In the genomic region with DNA sequence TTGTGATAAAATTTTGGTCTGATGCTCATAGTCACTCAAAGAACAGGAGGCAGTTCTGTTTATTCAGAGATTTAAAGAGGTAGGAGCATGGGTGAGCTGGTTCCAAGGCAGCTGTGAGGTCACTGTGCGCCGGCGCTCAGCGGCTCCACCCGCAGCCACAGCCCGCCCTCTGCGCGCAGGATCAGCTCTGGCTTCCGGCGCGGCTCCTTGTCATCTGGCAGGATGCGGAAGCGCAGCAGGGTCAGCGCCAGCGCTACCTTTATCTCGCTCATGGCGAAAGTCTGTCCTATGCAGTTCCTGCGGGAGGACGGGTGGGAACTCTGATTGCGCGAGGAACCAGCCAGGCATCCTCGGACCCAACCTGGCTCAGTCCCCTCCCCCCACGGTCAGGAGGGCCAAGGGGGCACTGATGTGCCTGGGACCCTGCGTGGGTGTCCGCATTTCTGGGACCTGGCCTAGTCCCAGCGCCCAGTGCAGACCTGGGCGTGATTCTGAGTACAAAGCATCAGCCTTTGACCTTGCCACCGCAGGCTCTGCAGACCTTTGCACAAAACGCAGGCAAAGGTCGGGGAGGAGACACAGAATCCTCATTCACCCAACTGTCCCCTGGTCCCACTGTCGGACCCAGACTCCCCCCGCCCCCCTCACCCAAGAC, we compare ENCODE assay signal across 9 mouse cellular contexts. TPM values are rescaled to one million over a fixed set of nuclear protein-coding genes. Genes with fewer than 3 reads are reported as not detected.
A peak's percentile ranks its signal among the peaks of the same experiment; 100 is the strongest.
DNase-seq lines count a peak whose midpoint lies in the region; ATAC-seq and TF ChIP-seq lines count a peak whose summit lies in the region.
"Had no signal": no experiment of that assay in that cellular context is flagged by ENCODE, and none has a peak within 500 bp of the region (broad histone marks: within the 10 kb centered on the region; RNA-seq: fewer than 3 reads in every experiment).

No protein-coding gene starts in this region.

- H3K9ac ChIP-seq in forebrain, embryonic 15.5 days (replicated peaks) = peak overlapping the region; percentile 58
- peak overlapping the region; percentile 47; the same call in 1 of the 2 replicates for H3K9ac ChIP-seq in liver, embryonic 16.5 days (ENCODE audit: low read depth, low read length)
- H3K9ac ChIP-seq in neural tube, embryonic 12.5 days = peak overlapping the region; percentile 69
- peak overlapping the region; percentile 37; the same call in 1 of the 2 replicates for H3K9ac ChIP-seq in stomach, embryonic 15.5 days

- 15% methylated on average over 32 of the region's 32 CpGs for WGBS in forebrain, embryonic 15.5 days
- WGBS in liver, embryonic 16.5 days (ENCODE audit: insufficient replicate concordance) = 13% methylated on average over 32 of the region's 32 CpGs
- 17% methylated on average over 32 of the region's 32 CpGs for WGBS in neural tube, embryonic 12.5 days
- 11% methylated on average over 32 of the region's 32 CpGs for WGBS in stomach, embryonic 15.5 days

- peak overlapping the region; percentile 20; the same call in 1 of the 2 replicates for H3K27ac ChIP-seq in forebrain, embryonic 15.5 days (replicated peaks)
- H3K27ac ChIP-seq in liver, embryonic 16.5 days (ENCODE audit: low read length) = peak overlapping the region; percentile 69
- no peak overlapping the region for H3K27ac ChIP-seq in neural tube, embryonic 12.5 days
- H3K27ac ChIP-seq in stomach, embryonic 15.5 days = peak overlapping the region; percentile 61; the same call in 1 of the 2 replicates

- intact Hi-C loops in heart, postnatal 10 days (cut with DNase I) = no loop called here

- H3K36me3 ChIP-seq in E14TG2a.4 (ENCODE audit: insufficient read depth, low read length) = peaks cover 21% of the 10 kb centered on the region
- H3K36me3 ChIP-seq in forebrain, embryonic 15.5 days = no peaks in the 10 kb centered on the region
- no peaks in the 10 kb centered on the region for H3K36me3 ChIP-seq in liver, embryonic 16.5 days (ENCODE audit: control insufficient read depth, insufficient read depth)
- H3K36me3 ChIP-seq in neural tube, embryonic 12.5 days = no peaks in the 10 kb centered on the region
- no peaks in the 10 kb centered on the region for H3K36me3 ChIP-seq in stomach, embryonic 15.5 days

- peaks cover 31% of the 10 kb centered on the region for H3K4me1 ChIP-seq in E14TG2a.4 (replicated peaks; ENCODE audit: low read depth, low read length)
- H3K4me1 ChIP-seq in forebrain, embryonic 15.5 days = peaks cover 6% of the 10 kb centered on the region; the same call in 1 of the 2 replicates
- peaks cover 3% of the 10 kb centered on the region for H3K4me1 ChIP-seq in liver, embryonic 16.5 days (ENCODE audit: control insufficient read depth, low read depth, low read length)
- 0 out of 2 replicates have a peak, but pooled peaks cover 2% of the 10 kb centered on the region for H3K4me1 ChIP-seq in neural tube, embryonic 12.5 days
- peaks cover 5% of the 10 kb centered on the region; the same call in 1 of the 2 replicates for H3K4me1 ChIP-seq in stomach, embryonic 15.5 days

- H3K9me3 ChIP-seq in E14TG2a.4 (ENCODE audit: low read length) = no peaks in the 10 kb centered on the region
- no peaks in the 10 kb centered on the region for H3K9me3 ChIP-seq in forebrain, embryonic 15.5 days
- no peaks in the 10 kb centered on the region for H3K9me3 ChIP-seq in liver, embryonic 16.5 days (replicated peaks; ENCODE audit: control insufficient read depth, low read length)
- H3K9me3 ChIP-seq in neural tube, embryonic 12.5 days = no peaks in the 10 kb centered on the region; the same call in 1 of the 2 replicates
- H3K9me3 ChIP-seq in stomach, embryonic 15.5 days = no peaks in the 10 kb centered on the region

- ATAC-seq in forebrain, embryonic 15.5 days (replicated peaks) = peak; percentile 95
- ATAC-seq in liver, embryonic 16.5 days (ENCODE audit: low read depth) = peak; percentile 85
- peak; percentile 92 for ATAC-seq in neural tube, embryonic 12.5 days (ENCODE audit: low FRiP score, low read depth)
- peak; percentile 92 for ATAC-seq in stomach, embryonic 15.5 days (ENCODE audit: insufficient read depth, low FRiP score, low read depth)

- 0 out of 2 replicates have a peak, but pooled peaks cover 3% of the 10 kb centered on the region for H3K27me3 ChIP-seq in E14TG2a.4 (ENCODE audit: insufficient read depth, low read length)
- H3K27me3 ChIP-seq in forebrain, embryonic 15.5 days = no peaks in the 10 kb centered on the region
- no peaks in the 10 kb centered on the region for H3K27me3 ChIP-seq in liver, embryonic 16.5 days (ENCODE audit: control insufficient read depth, insufficient read depth, low read depth, low read length)
- no peaks in the 10 kb centered on the region for H3K27me3 ChIP-seq in neural tube, embryonic 12.5 days (replicated peaks)
- no peaks in the 10 kb centered on the region for H3K27me3 ChIP-seq in stomach, embryonic 15.5 days (replicated peaks)

- peak overlapping the region; percentile 67 for H3K4me2 ChIP-seq in forebrain, embryonic 15.5 days (replicated peaks)
- H3K4me2 ChIP-seq in liver, embryonic 16.5 days (ENCODE audit: low read depth, low read length) = peak overlapping the region; percentile 67
- peak overlapping the region; percentile 71 for H3K4me2 ChIP-seq in neural tube, embryonic 12.5 days (replicated peaks)
- H3K4me2 ChIP-seq in stomach, embryonic 15.5 days = peak overlapping the region; percentile 86

- peak overlapping the region; percentile 83 for H3K4me3 ChIP-seq in E14TG2a.4 (replicated peaks; ENCODE audit: low read length)
- H3K4me3 ChIP-seq in forebrain, embryonic 15.5 days = peak overlapping the region; percentile 53
- peak overlapping the region; percentile 54 for H3K4me3 ChIP-seq in liver, embryonic 16.5 days (ENCODE audit: low read depth, low read length)
- H3K4me3 ChIP-seq in neural tube, embryonic 12.5 days = peak overlapping the region; percentile 44
- peak overlapping the region; percentile 52 for H3K4me3 ChIP-seq in stomach, embryonic 15.5 days (replicated peaks)

- no peak for TF ChIP-seq CTCF in E14TG2a.4 (conservative IDR thresholded peaks at IDR 0.05; ENCODE audit: low read length)

- DNase-seq in cerebellum, adult 11 months = peak; percentile 66
- DNase-seq in heart, postnatal 10 days = peak; percentile 80 to 86
- DNase-seq in kidney, postnatal 36 days = peak; percentile 71 to 83

RNA-seq across cellular contexts. Expression of gene Cyp4f14, which starts 7.6 kb away (rescaled TPM):
- polyA plus RNA-seq in forebrain, embryonic 15.5 days (2015; fragmentation: Nextera tagmentation; extraction: Ambion mirVana) = 0.10 TPM in 1 of 2 replicates, not detected in the other
- not detected for total RNA-seq in heart, postnatal 10 days (2021)
- not detected in 2 replicates for polyA plus RNA-seq in liver, embryonic 16.5 days (2015; fragmentation: Nextera tagmentation; extraction: Ambion mirVana)
- not detected in 2 replicates for polyA plus RNA-seq in neural tube, embryonic 12.5 days (2016; fragmentation: Nextera tagmentation; extraction: Ambion mirVana)
- polyA plus RNA-seq in stomach, embryonic 15.5 days (2015; fragmentation: Nextera tagmentation; extraction: Ambion mirVana) = 0.58 and 0.62 TPM in 2 replicates
- total RNA-seq: MEL had no signal

RNA-seq across cellular contexts. Expression of gene Cyp4f13, which starts 22.4 kb away (rescaled TPM):
- polyA plus RNA-seq in forebrain, embryonic 15.5 days (2015; fragmentation: Nextera tagmentation; extraction: Ambion mirVana) = 7.0 and 7.9 TPM in 2 replicates
- 10 to 100 TPM; 13.7 to 15.7 TPM for total RNA-seq in heart, postnatal 10 days (2021)
- 8.0 and 9.6 TPM in 2 replicates for polyA plus RNA-seq in liver, embryonic 16.5 days (2015; fragmentation: Nextera tagmentation; extraction: Ambion mirVana)
- polyA plus RNA-seq in neural tube, embryonic 12.5 days (2016; fragmentation: Nextera tagmentation; extraction: Ambion mirVana) = 4.7 and 5.6 TPM in 2 replicates
- 17.6 and 18.4 TPM in 2 replicates for polyA plus RNA-seq in stomach, embryonic 15.5 days (2015; fragmentation: Nextera tagmentation; extraction: Ambion mirVana)

RNA-seq across cellular contexts. Expression of gene Zfp870, which starts 33.3 kb away (rescaled TPM):
- polyA plus RNA-seq in forebrain, embryonic 15.5 days (2015; fragmentation: Nextera tagmentation; extraction: Ambion mirVana) = 9.2 and 10.6 TPM in 2 replicates
- total RNA-seq in heart, postnatal 10 days (2021) = 10 to 100 TPM in 1 of 2 experiments, 1 to 10 TPM in 1; 10.0 to 10.7 TPM
- 1.3 and 1.4 TPM in 2 replicates for polyA plus RNA-seq in liver, embryonic 16.5 days (2015; fragmentation: Nextera tagmentation; extraction: Ambion mirVana)
- polyA plus RNA-seq in neural tube, embryonic 12.5 days (2016; fragmentation: Nextera tagmentation; extraction: Ambion mirVana) = 6.5 and 7.9 TPM in 2 replicates
- 4.3 and 6.1 TPM in 2 replicates for polyA plus RNA-seq in stomach, embryonic 15.5 days (2015; fragmentation: Nextera tagmentation; extraction: Ambion mirVana)
- total RNA-seq: MEL had no signal

RNA-seq across cellular contexts. Expression of gene Zfp472, which starts 40.8 kb away (rescaled TPM):
- polyA plus RNA-seq in forebrain, embryonic 15.5 days (2015; fragmentation: Nextera tagmentation; extraction: Ambion mirVana) = 9.7 and 10.9 TPM in 2 replicates
- 1 to 10 TPM; 3.0 to 4.0 TPM for total RNA-seq in heart, postnatal 10 days (2021)
- 3.5 and 4.0 TPM in 2 replicates for polyA plus RNA-seq in liver, embryonic 16.5 days (2015; fragmentation: Nextera tagmentation; extraction: Ambion mirVana)
- polyA plus RNA-seq in neural tube, embryonic 12.5 days (2016; fragmentation: Nextera tagmentation; extraction: Ambion mirVana) = 8.7 and 10.3 TPM in 2 replicates
- polyA plus RNA-seq in stomach, embryonic 15.5 days (2015; fragmentation: Nextera tagmentation; extraction: Ambion mirVana) = 10.9 and 12.1 TPM in 2 replicates
